Mouse (Mus musculus) midbrain, embryonic 11.5 days (tissue): ENCODE data around the gene Tnks2. TPM values are rescaled to one million over a fixed set of nuclear protein-coding genes. Genes with fewer than 3 reads are reported as not detected.

ENCODE experiments used
- ATAC-seq: fragments of 200-750 bp; cut with Nextera tagmentation; 2 replicates; pipeline ENCODE4 v1.8.0; 2017; ENCODE audit warnings: moderate TSS enrichment, moderate library complexity; ENCODE audit not compliant: low FRiP score
- DNase-seq: peaks from one replicate; pipeline ENCODE4 v3.0.0; 2015; ENCODE audit warnings: low spot score; ENCODE audit errors: missing footprints
- H3K27ac ChIP-seq: fragments of 300-500 bp; sonication (generic); 2 replicates; pipeline ENCODE4 v1.5.1; 2014; ENCODE audit warnings: low read depth, low read length
- H3K27me3 ChIP-seq: fragments of 300-500 bp; sonication (generic); 2 replicates; pipeline ENCODE4 v1.6.1; 2014; ENCODE audit warnings: mild to moderate bottlenecking, low read length, moderate library complexity, mixed read lengths; ENCODE audit not compliant: control insufficient read depth, insufficient read depth
- H3K36me3 ChIP-seq: fragments of 300-500 bp; sonication (generic); 2 replicates; pipeline ENCODE4 v1.6.1; 2014; ENCODE audit warnings: mild to moderate bottlenecking, low read length, moderate library complexity, mixed read lengths; ENCODE audit not compliant: control insufficient read depth, insufficient read depth
- H3K4me1 ChIP-seq: fragments of 300-500 bp; sonication (generic); 2 replicates; pipeline ENCODE4 v1.6.1; 2014; ENCODE audit warnings: low read length; ENCODE audit not compliant: control insufficient read depth, insufficient read depth
- H3K4me2 ChIP-seq: fragments of 300-500 bp; sonication (generic); 2 replicates; pipeline ENCODE4 v1.6.1; 2014; ENCODE audit warnings: mild to moderate bottlenecking, moderate library complexity
- H3K4me3 ChIP-seq: fragments of 300-500 bp; sonication (generic); 2 replicates; pipeline ENCODE4 v1.5.1; 2014; ENCODE audit warnings: low read depth, low read length
- H3K9ac ChIP-seq: fragments of 300-500 bp; sonication (generic); 2 replicates; pipeline ENCODE4 v1.6.1; 2014; ENCODE audit warnings: low read length
- H3K9me3 ChIP-seq: fragments of 300-500 bp; sonication (generic); 2 replicates; pipeline ENCODE4 v1.6.1; 2016; ENCODE audit warnings: low read length; ENCODE audit not compliant: control insufficient read depth
- WGBS: fragments of 180-500 bp; shearing (Covaris S2); extraction: QIAGEN DNeasy Blood & Tissue Kit; methylation state at CpG from one replicate; pipeline ENCODE4 v1.1.7; 2014; 5-methylcytosine and 5-hydroxymethylcytosine counted together
- polyA plus RNA-seq: library from polyadenylated mRNA; unstranded; fragments of >200 nt; fragmentation: Nextera tagmentation; extraction: Ambion mirVana; gene quantifications from 2 replicates; pipeline ENCODE4 v1.2.1, GENCODE M21; 2014

Gene Tnks2
- polyA plus RNA-seq, 1 experiment from 2014 or later: 76.3 TPM

- ATAC-seq (no peak), DNase-seq (no peak)
- Histone ChIP-seq H3K9ac (no peak overlapping the region), H3K9me3 (no peaks in the 10 kb centered on the region), H3K4me1 (no peaks in the 10 kb centered on the region), H3K27ac (no peak overlapping the region), H3K4me2 (no peak overlapping the region), H3K36me3 (no peaks in the 10 kb centered on the region), H3K4me3 (no peak overlapping the region), H3K27me3 (no peaks in the 10 kb centered on the region)
- 93% methylated on average over 2 of the region's 2 CpGs for WGBS
Measured at GRCm38 (mm10) chr19:36932613-36933012, 98.6 kb downstream of the Tnks2 start.

- H3K36me3 ChIP-seq: no peaks in the 10 kb centered on the region
- H3K27me3 ChIP-seq: no peaks in the 10 kb centered on the region
- DNase-seq: no peak
- H3K4me3 ChIP-seq: no peak overlapping the region
- ATAC-seq: no peak
- no peaks in the 10 kb centered on the region for H3K4me1 ChIP-seq
- H3K9ac ChIP-seq: no peak overlapping the region
- WGBS: 91% methylated on average over 4 of the region's 4 CpGs
- H3K27ac ChIP-seq: no peak overlapping the region
- no peak overlapping the region for H3K4me2 ChIP-seq
- no peaks in the 10 kb centered on the region for H3K9me3 ChIP-seq
Measured at GRCm38 (mm10) chr19:36936285-36936684, 102.3 kb downstream of the Tnks2 start.

GRCm38 (mm10) chr19:36938008-36938407, 104.0 kb downstream of the Tnks2 start:
- Histone ChIP-seq H3K27ac (no peak overlapping the region), H3K4me2 (no peak overlapping the region), H3K4me3 (no peak overlapping the region), H3K27me3 (no peaks in the 10 kb centered on the region), H3K9me3 (no peaks in the 10 kb centered on the region), H3K4me1 (no peaks in the 10 kb centered on the region), H3K36me3 (no peaks in the 10 kb centered on the region), H3K9ac (no peak overlapping the region)
- DNase-seq (no peak), ATAC-seq (no peak)

GRCm38 (mm10) chr19:36940064-36940463, 106.0 kb downstream of the Tnks2 start:
- no peaks in the 10 kb centered on the region for H3K27me3 ChIP-seq
- H3K9me3 ChIP-seq: no peaks in the 10 kb centered on the region
- H3K9ac ChIP-seq: no peak overlapping the region
- WGBS: 93% methylated on average over 1 of the region's 1 CpGs
- no peaks in the 10 kb centered on the region for H3K36me3 ChIP-seq
- H3K27ac ChIP-seq: no peak overlapping the region
- H3K4me2 ChIP-seq: no peak overlapping the region
- H3K4me3 ChIP-seq: no peak overlapping the region
- no peaks in the 10 kb centered on the region for H3K4me1 ChIP-seq
- DNase-seq (no peak), ATAC-seq (no peak)

Other genes with a start within 250 kb of the Tnks2 start
- gene Ppp1r3c, start 97.6 kb upstream of the Tnks2 start, polyA plus RNA-seq: 2.2 and 2.3 TPM in 2 replicates
- 41.8 and 45.9 TPM in 2 replicates for gene Fgfbp3, start 85.4 kb downstream of the Tnks2 start, polyA plus RNA-seq
- 20.9 and 21.9 TPM in 2 replicates for gene Btaf1, start 91.8 kb downstream of the Tnks2 start, polyA plus RNA-seq